Mouse (Mus musculus): ENCODE data around the gene Nepro. TPM values are rescaled to one million over a fixed set of nuclear protein-coding genes. Genes with fewer than 3 reads are reported as not detected.

Nepro gene
- polyA plus RNA-seq, 1 experiment from 2014 or later: 9.9 TPM

DNA sequence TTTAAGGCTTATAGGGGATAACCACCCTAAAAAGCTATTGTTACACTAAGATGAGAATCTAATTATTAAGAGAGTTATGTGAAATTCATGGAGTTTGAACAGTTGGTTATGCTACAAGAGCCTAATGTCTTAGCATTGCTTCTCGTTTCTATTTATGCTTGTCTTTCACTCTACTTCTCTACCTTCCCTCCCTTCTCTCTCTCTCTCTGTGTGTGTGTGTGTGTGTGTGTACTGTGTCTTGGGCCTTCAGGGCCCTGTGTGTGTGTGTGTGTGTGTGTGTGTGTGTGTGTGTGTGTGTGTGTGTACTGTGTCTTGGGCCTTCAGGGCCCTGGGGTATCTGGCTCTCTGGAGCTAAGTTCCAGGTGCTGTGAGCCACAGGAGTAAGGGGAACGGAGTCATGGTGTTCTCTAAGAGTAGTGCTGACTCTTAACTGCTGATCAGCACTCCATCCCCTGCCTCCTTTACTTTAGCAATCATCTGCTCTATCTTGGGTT is 6.9 kb upstream of the Nepro start:
- H3K9ac ChIP-seq: no peak overlapping the region
- peaks cover 11% of the 10 kb centered on the region for H3K4me1 ChIP-seq
- H3K9me3 ChIP-seq: no peaks in the 10 kb centered on the region
- H3K27me3 ChIP-seq: no peaks in the 10 kb centered on the region
- peaks cover 13% of the 10 kb centered on the region for H3K36me3 ChIP-seq (replicated peaks)
- no peak overlapping the region for H3K27ac ChIP-seq
- peak; percentile 33; the same call in 1 of the 2 replicates for ATAC-seq (ENCODE audit: low FRiP score)
- H3K4me3 ChIP-seq (replicated peaks): no peak overlapping the region
- H3K4me2 ChIP-seq: no peak overlapping the region
- WGBS: 71% methylated on average over 2 of the region's 2 CpGs

DNA sequence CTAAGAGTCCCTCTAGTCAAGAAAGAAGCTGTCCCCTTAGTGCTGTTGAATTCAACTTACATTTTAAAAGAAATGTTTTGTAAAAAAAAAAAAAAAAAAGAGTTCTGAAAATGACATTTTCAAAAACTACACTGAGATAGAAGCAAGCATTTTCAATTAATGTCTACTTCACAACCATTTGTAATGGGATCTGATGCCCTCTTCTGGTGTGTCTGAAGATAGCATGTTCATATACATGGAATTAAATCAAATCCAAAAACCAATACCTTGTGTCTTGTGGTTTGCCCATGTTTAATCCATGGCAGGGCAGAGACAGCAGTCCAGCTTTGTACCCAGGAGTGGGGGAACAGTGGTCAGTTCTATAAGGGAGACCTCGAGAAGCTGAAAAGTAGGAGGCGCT is 6.3 kb upstream of the Nepro start:
- H3K27me3 ChIP-seq: no peaks in the 10 kb centered on the region
- H3K4me1 ChIP-seq: peaks cover 13% of the 10 kb centered on the region
- no peaks in the 10 kb centered on the region for H3K9me3 ChIP-seq
- 0 out of 2 replicates have a peak, but pooled peaks have one; percentile 38 for ATAC-seq (ENCODE audit: low FRiP score)
- no peak overlapping the region for H3K27ac ChIP-seq
- WGBS: 72% methylated on average over 2 of the region's 2 CpGs
- H3K9ac ChIP-seq: no peak overlapping the region
- H3K4me2 ChIP-seq: no peak overlapping the region
- no peak overlapping the region for H3K4me3 ChIP-seq (replicated peaks)
- peaks cover 13% of the 10 kb centered on the region for H3K36me3 ChIP-seq (replicated peaks)

DNA sequence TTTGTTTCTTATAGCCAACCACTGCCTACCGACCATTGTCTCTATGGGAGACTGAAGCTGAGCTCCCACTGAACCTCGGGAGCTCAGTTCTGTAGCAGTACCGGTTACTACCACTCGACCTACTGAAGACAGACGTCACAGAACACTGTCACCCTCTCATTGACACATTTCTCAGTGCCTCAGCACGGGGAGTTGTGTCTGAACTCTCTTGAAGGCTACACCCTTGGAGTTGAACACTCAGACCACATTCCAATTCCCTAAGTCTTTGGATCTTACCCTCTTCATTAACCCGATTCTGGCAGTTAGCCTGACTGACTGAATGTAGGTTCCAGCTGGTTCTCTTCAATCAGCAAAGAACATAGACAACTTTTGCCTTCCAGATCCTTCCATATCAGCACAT is 4.8 kb upstream of the Nepro start:
- H3K9ac ChIP-seq: no peak overlapping the region
- WGBS: 79% methylated on average over 7 of the region's 7 CpGs

DNA sequence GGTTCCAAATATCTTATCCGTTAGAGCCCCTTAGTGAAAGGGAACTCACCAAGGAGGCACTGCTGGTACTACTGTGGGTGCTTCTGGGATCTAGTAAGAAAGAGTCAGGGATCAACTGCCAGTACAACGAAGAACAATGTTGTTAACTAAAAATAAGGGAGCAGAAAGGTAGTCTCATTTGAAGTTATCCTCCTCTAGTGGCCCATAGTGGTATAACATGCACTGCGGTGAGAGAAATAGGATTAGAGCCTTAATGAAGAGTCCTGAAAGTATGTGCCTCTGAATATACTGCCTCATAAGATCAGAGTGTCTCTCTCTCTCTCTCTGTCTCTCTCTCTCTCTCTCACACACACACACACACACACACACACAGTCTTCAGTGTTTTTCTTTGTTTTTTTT is 3.6 kb upstream of the Nepro start:
- no peak overlapping the region for H3K27ac ChIP-seq
- H3K9ac ChIP-seq: no peak overlapping the region
- no peak overlapping the region for H3K4me2 ChIP-seq
- H3K9me3 ChIP-seq: no peaks in the 10 kb centered on the region
- WGBS: 70% methylated on average over 3 of the region's 3 CpGs
- peaks cover 13% of the 10 kb centered on the region for H3K36me3 ChIP-seq (replicated peaks)
- no peak overlapping the region for H3K4me3 ChIP-seq (replicated peaks)
- ATAC-seq (ENCODE audit: low FRiP score): no peak
- peaks cover 27% of the 10 kb centered on the region for H3K4me1 ChIP-seq
- no peaks in the 10 kb centered on the region for H3K27me3 ChIP-seq

More for the DNA sequence above, 4.8 kb upstream of the Nepro start:
- Histone ChIP-seq H3K27ac (no peak overlapping the region), H3K4me3 (replicated peaks) (no peak overlapping the region), H3K36me3 (replicated peaks) (peaks cover 13% of the 10 kb centered on the region), H3K4me1 (peaks cover 20% of the 10 kb centered on the region), H3K27me3 (no peaks in the 10 kb centered on the region), H3K4me2 (no peak overlapping the region), H3K9me3 (no peaks in the 10 kb centered on the region)
- ATAC-seq (ENCODE audit: low FRiP score): no peak

DNA sequence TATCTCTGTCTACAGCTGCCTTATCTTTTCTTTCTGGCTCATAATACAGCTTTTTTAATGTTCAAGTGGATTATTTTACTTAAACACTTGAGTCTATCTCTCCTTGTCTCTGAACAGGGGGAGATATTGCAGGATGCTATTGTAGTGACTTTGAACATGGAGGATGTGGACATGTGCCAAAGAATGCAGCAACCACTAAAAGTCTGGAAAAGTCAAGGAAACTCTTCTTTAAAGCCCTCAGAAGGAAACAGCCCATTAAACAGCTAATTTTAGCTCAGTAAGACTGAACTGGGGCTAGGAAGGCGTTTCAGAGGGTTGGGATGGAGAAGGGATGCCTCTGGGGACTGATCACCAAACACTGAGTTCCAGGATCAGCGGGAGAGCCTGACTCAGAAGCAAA is 1.4 kb upstream of the Nepro start:
- Histone ChIP-seq H3K36me3 (replicated peaks) (peaks cover 15% of the 10 kb centered on the region), H3K9ac (no peak overlapping the region), H3K27ac (no peak overlapping the region), H3K4me1 (peaks cover 24% of the 10 kb centered on the region), H3K4me2 (no peak overlapping the region), H3K9me3 (no peaks in the 10 kb centered on the region), H3K27me3 (no peaks in the 10 kb centered on the region), H3K4me3 (replicated peaks) (no peak overlapping the region)
- 91% methylated on average over 2 of the region's 2 CpGs for WGBS
- ATAC-seq (ENCODE audit: low FRiP score): no peak

DNA sequence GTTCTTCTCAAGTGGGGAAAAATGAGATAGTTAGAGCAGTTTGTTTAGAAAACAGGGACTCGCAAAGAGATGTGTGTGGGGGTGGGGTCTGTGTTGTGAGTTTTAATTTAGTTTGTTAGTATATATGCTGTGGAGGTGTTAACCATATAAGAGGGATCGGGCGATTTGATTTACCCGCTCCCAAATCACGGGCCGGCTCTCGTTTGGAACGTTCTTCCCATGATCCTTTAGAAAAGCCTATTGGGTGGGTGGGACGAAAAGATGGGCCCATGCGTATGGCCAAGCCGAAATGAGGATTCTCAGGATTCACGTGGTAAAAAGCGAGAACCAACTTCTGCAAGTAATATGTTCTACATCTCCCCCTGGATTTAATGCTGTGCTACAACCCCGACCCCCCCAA is 746 bp downstream of the Nepro start:
- Histone ChIP-seq H3K4me1 (peaks cover 24% of the 10 kb centered on the region), H3K4me2 (peak overlapping the region; percentile 83), H3K27me3 (no peaks in the 10 kb centered on the region), H3K9ac (peak overlapping the region; percentile 83), H3K36me3 (replicated peaks) (peaks cover 20% of the 10 kb centered on the region), H3K9me3 (no peaks in the 10 kb centered on the region), H3K4me3 (replicated peaks) (peak overlapping the region; percentile 78), H3K27ac (peak overlapping the region; percentile 86)
- ATAC-seq (ENCODE audit: low FRiP score): peak; percentile 19
- WGBS: under 1% methylated on average over 14 of the region's 14 CpGs

DNA sequence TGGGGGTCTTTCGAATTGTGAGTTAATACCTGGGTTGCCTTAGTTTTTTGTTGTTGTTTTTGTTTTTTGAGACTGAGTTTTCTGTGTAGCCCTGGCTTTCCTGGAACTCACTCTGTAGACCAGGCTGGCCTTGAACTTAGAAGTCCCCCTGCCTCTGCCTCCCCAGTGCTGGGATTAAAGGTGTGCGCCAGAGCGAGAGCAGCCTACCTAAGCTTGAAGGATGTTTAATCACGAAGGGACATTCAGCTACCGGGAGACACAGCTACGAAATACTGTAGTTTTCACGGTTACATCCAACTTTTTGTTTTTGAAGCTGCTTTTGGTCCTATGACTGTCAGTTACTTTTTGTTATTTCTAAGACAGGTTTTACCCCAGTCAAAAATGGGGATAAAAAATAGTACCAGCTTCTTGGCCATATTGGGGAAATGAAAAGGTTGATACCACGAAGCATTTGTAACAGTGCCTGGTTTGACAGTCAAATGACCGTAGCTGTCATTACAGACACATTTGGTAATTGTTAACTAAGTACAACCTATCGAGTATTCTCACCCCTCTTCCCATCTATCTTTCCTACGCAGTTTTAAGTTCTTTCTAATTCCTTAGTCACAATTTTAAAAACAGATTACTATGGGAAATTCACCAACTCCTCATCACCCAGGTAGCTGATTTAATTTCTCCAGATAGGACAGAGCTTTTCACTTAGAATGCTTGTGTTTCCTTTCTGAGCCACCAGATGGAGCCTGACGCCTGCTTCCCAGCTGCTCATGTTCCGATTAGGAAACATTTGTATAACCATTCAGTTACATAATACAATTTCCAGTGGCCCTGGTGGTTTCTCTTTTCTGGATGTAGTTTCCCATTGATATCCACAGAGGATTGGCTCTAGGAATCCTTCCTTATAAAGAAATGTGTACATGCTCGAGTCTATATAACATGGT is 1.5 kb downstream of the Nepro start:
- H3K4me3 ChIP-seq (replicated peaks): peak overlapping the region; percentile 78
- peak overlapping the region; percentile 86; the same call in 1 of the 2 replicates for H3K27ac ChIP-seq
- WGBS: 51% methylated on average over 14 of the region's 14 CpGs
- H3K27me3 ChIP-seq: no peaks in the 10 kb centered on the region
- no peaks in the 10 kb centered on the region for H3K9me3 ChIP-seq
- H3K4me1 ChIP-seq: peaks cover 24% of the 10 kb centered on the region
- H3K9ac ChIP-seq: peak overlapping the region; percentile 83
- H3K4me2 ChIP-seq: peak overlapping the region; percentile 83
- H3K36me3 ChIP-seq (replicated peaks): peaks cover 21% of the 10 kb centered on the region
- no peak for ATAC-seq (ENCODE audit: low FRiP score)

DNA sequence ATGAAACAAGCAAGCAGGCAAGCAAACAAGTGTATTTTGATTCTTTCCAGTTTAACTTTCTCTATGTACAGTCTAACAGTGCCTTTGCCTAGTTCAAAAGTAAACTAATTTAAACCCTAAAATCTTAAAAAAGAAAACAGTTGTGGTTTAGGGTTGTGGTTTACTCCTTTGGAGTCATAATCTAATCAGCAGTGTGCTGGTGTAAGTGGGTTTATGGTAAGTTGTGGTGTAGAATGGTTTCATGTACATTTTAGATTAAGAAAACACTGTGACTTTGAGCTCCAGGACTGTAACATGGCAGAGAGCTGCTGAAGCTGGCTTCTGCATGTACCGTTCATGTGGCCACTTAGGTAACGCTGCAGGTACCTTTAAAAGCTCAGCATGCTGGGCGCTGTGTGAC is 3.4 kb downstream of the Nepro start:
- 97% methylated on average over 3 of the region's 3 CpGs for WGBS
- H3K9me3 ChIP-seq: no peaks in the 10 kb centered on the region
- no peak overlapping the region for H3K4me3 ChIP-seq (replicated peaks)
- H3K27me3 ChIP-seq: no peaks in the 10 kb centered on the region
- H3K4me1 ChIP-seq: peaks cover 24% of the 10 kb centered on the region
- H3K9ac ChIP-seq: no peak overlapping the region
- ATAC-seq (ENCODE audit: low FRiP score): no peak
- H3K4me2 ChIP-seq: no peak overlapping the region
- H3K36me3 ChIP-seq (replicated peaks): peaks cover 41% of the 10 kb centered on the region
- no peak overlapping the region for H3K27ac ChIP-seq

DNA sequence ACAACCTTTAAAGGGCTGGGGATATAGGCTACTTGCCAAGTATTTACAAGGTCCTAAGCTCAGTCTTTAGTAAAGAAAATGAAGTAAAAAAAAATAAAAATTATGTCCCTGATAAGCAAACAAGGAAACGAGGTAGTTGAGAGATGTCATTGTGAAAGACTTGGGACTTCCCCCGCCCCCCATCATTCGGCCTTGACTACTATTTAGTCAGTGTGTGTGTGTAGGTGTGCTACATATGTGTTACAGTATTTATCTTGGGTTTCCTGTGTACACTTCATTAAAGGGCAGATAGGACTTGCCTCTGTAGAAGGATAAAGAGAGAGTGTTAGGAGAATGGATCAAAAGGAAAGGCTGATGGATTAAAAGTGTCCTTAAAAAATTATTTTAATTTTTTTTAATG is 10.0 kb downstream of the Nepro start:
- Histone ChIP-seq H3K4me2 (no peak overlapping the region), H3K4me1 (no peaks in the 10 kb centered on the region), H3K9me3 (no peaks in the 10 kb centered on the region), H3K4me3 (replicated peaks) (no peak overlapping the region), H3K27ac (no peak overlapping the region), H3K27me3 (no peaks in the 10 kb centered on the region), H3K36me3 (replicated peaks) (peaks cover 93% of the 10 kb centered on the region), H3K9ac (no peak overlapping the region)
- 95% methylated on average over 3 of the region's 3 CpGs for WGBS
- no peak for ATAC-seq (ENCODE audit: low FRiP score)

DNA sequence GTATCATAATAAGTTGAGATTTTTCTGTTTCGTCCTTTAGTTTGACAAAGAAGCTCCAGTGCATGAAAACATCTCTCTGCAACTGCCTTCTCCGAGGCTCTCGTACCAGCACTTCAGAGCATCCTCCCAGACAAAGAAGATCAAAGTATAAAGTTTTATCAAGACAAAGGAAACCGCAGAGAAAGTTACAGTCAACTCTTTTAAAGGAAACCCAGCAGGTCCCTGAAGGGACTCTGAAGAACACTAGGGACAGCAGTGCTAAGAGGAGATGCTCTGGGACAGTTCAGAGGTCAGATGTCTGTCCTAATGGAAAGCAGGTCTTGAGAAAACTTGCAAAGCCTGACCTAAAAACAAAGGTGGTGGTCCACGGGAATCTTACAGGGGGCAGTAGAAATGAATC is 11.6 kb downstream of the Nepro start:
- Histone ChIP-seq H3K4me3 (replicated peaks) (no peak overlapping the region), H3K4me1 (no peaks in the 10 kb centered on the region), H3K36me3 (replicated peaks) (peaks cover 82% of the 10 kb centered on the region), H3K9me3 (no peaks in the 10 kb centered on the region), H3K27me3 (no peaks in the 10 kb centered on the region), H3K9ac (no peak overlapping the region), H3K27ac (no peak overlapping the region), H3K4me2 (no peak overlapping the region)
- 92% methylated on average over 5 of the region's 5 CpGs for WGBS
- no peak for ATAC-seq (ENCODE audit: low FRiP score)

DNA sequence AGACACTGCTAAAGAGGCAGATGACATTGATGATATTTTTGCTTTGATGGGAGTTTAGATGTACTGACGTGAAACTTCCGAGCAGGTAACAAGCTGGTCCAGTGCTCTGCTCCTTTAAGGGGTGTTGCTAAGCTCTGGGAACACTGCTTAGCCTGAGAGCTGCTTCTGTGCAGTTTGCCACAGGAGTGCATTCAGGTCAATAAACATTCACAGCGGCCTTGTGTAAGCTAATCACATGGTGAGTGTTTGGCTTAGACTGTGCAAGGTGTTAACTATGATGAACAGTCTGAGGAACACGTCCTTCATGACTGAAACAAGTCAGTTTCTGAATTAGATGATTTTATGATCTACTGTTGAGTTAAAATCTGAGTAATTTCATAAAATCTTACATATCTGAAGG is 12.0 kb downstream of the Nepro start:
- no peak overlapping the region for H3K27ac ChIP-seq
- no peak overlapping the region for H3K9ac ChIP-seq
- no peaks in the 10 kb centered on the region for H3K9me3 ChIP-seq
- no peak overlapping the region for H3K4me2 ChIP-seq
- WGBS: 83% methylated on average over 4 of the region's 4 CpGs
- no peak for ATAC-seq (ENCODE audit: low FRiP score)
- H3K36me3 ChIP-seq (replicated peaks): peaks cover 77% of the 10 kb centered on the region
- no peaks in the 10 kb centered on the region for H3K4me1 ChIP-seq
- no peaks in the 10 kb centered on the region for H3K27me3 ChIP-seq
- no peak overlapping the region for H3K4me3 ChIP-seq (replicated peaks)

DNA sequence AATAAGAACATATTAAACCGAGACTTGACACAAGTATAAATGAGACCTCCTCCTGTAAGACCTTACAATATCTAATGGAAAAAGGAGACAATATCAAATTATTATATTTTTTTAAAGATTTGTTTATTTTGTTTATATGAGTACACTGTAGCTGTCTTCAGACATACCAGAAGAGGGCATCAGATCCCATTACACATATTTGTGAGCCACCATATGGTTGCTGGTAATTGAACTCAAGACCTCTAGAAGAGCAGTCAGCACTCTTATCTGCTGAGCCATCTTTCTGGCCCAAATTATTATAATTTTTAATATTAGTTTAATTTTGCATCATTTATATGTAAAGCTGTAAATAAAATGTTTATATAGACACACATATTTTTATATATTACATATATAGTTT is 18.7 kb downstream of the Nepro start:
- no peak overlapping the region for H3K4me2 ChIP-seq
- H3K27me3 ChIP-seq: no peaks in the 10 kb centered on the region
- ATAC-seq (ENCODE audit: low FRiP score): no peak
- no peak overlapping the region for H3K4me3 ChIP-seq (replicated peaks)
- 96% methylated on average over 1 of the region's 1 CpGs for WGBS
- no peak overlapping the region for H3K27ac ChIP-seq
- H3K4me1 ChIP-seq: peaks cover 13% of the 10 kb centered on the region
- no peak overlapping the region for H3K9ac ChIP-seq
- peaks cover 27% of the 10 kb centered on the region for H3K36me3 ChIP-seq (replicated peaks)
- no peaks in the 10 kb centered on the region for H3K9me3 ChIP-seq

DNA sequence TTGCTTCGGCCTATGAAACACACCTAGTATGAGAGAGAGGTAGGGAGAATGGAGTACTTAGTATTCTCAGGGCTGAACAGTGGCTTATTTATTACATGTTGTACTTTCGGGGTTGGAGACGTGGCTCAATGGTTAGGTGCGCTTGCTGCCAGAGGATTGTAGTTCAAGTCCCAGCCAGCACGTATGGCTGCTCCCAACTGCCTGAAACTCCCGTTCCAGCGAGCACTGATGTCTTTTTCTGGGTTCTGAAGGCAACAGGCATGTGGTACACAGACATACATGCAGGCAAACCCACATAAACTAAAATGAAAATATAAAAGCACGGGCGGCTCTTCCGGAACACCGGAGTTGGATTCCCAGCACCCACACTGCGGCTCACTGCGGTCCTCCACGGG is 21.4 kb downstream of the Nepro start:
- 9% methylated on average over 14 of the region's 14 CpGs for WGBS
- peak; percentile 6; the same call in 1 of the 2 replicates for ATAC-seq (ENCODE audit: low FRiP score)

More for the DNA sequence above, 21.4 kb downstream of the Nepro start:
- H3K36me3 ChIP-seq (replicated peaks): peaks cover 11% of the 10 kb centered on the region
- peak overlapping the region; percentile 95 for H3K27ac ChIP-seq
- peak overlapping the region; percentile 84 for H3K4me2 ChIP-seq
- no peaks in the 10 kb centered on the region for H3K9me3 ChIP-seq
- H3K27me3 ChIP-seq: 0 out of 2 replicates have a peak, but pooled peaks cover 4% of the 10 kb centered on the region
- peaks cover 13% of the 10 kb centered on the region for H3K4me1 ChIP-seq
- peak overlapping the region; percentile 88 for H3K9ac ChIP-seq
- H3K4me3 ChIP-seq (replicated peaks): peak overlapping the region; percentile 83
